Mouse (Mus musculus) intestine, embryonic 16.5 days (tissue): ENCODE data around the gene Adamts4. TPM values are rescaled to one million over a fixed set of nuclear protein-coding genes. Genes with fewer than 3 reads are reported as not detected.
"Not testable (repeated sequence)": the region's sequence is repeated elsewhere in the genome, so short reads cannot be mapped to it uniquely, and the experiment has no call there.

Source experiments
- ATAC-seq: fragments of 200-750 bp; cut with Nextera tagmentation; 2 replicates; pipeline ENCODE4 v1.8.0; 2017; ENCODE audit warnings: moderate TSS enrichment, moderate library complexity
- H3K27ac ChIP-seq: fragments of 300-500 bp; sonication (generic); 2 replicates; pipeline ENCODE4 v1.5.1; 2014; ENCODE audit warnings: mild to moderate bottlenecking, low read length
- H3K27me3 ChIP-seq: fragments of 300-500 bp; sonication (generic); replicated peaks from 2 replicates; pipeline ENCODE4 v1.6.1; 2014; ENCODE audit warnings: low read length, control low read depth, mixed read lengths; ENCODE audit not compliant: control insufficient read depth, insufficient read depth
- H3K36me3 ChIP-seq: fragments of 300-500 bp; sonication (generic); 2 replicates; pipeline ENCODE4 v1.6.1; 2014; ENCODE audit warnings: low read length, control low read depth; ENCODE audit not compliant: control insufficient read depth, insufficient read depth
- H3K4me1 ChIP-seq: fragments of 300-500 bp; sonication (generic); 2 replicates; pipeline ENCODE4 v1.6.1; 2014; ENCODE audit warnings: low read length, control low read depth, mixed read lengths; ENCODE audit not compliant: control insufficient read depth, insufficient read depth
- H3K4me2 ChIP-seq: fragments of 300-500 bp; sonication (generic); 2 replicates; pipeline ENCODE4 v1.6.1; 2014; ENCODE audit warnings: low read depth, low read length, control low read depth
- H3K4me3 ChIP-seq: fragments of 300-500 bp; sonication (generic); 2 replicates; pipeline ENCODE4 v1.5.1; 2014; ENCODE audit warnings: mild to moderate bottlenecking, low read length
- H3K9ac ChIP-seq: fragments of 300-500 bp; sonication (generic); 2 replicates; pipeline ENCODE4 v1.6.1; 2014; ENCODE audit warnings: low read depth, low read length
- H3K9me3 ChIP-seq: fragments of 300-500 bp; sonication (generic); 2 replicates; pipeline ENCODE4 v1.6.1; 2016; ENCODE audit warnings: low read length, control low read depth; ENCODE audit not compliant: control insufficient read depth
- WGBS: fragments of 180-500 bp; shearing (Covaris S2); extraction: QIAGEN DNeasy Blood & Tissue Kit; methylation state at CpG from one replicate; pipeline ENCODE4 v1.1.7; 2014; 5-methylcytosine and 5-hydroxymethylcytosine counted together
- polyA plus RNA-seq: library from polyadenylated mRNA; unstranded; fragments of >200 nt; fragmentation: Nextera tagmentation; extraction: Ambion mirVana; gene quantifications from 2 replicates; pipeline ENCODE4 v1.2.1, GENCODE M21; 2015

Adamts4 gene
- polyA plus RNA-seq, 1 experiment from 2014 or later: 7.0 TPM

- Histone ChIP-seq H3K27me3 (no peaks in the 10 kb centered on the region), H3K4me1 (no peaks in the 10 kb centered on the region; the same call in 1 of the 2 replicates), H3K4me2 (no peak overlapping the region), H3K36me3 (peaks cover 37% of the 10 kb centered on the region), H3K4me3 (no peak overlapping the region), H3K9ac (no peak overlapping the region), H3K9me3 (no peaks in the 10 kb centered on the region), H3K27ac (no peak overlapping the region)
- no peak for ATAC-seq
- 53% methylated on average over 6 of the region's 6 CpGs for WGBS
These were observed 12.8 kb upstream of the Adamts4 start for GRCm38 (mm10) chr1:171237438-171237837.

GRCm38 (mm10) chr1:171238463-171238862 lies 11.8 kb upstream of the Adamts4 start:
- Histone ChIP-seq H3K27ac (no peak overlapping the region), H3K4me2 (no peak overlapping the region), H3K4me1 (no peaks in the 10 kb centered on the region; the same call in 1 of the 2 replicates), H3K36me3 (peaks cover 40% of the 10 kb centered on the region), H3K27me3 (no peaks in the 10 kb centered on the region), H3K9ac (no peak overlapping the region), H3K4me3 (no peak overlapping the region), H3K9me3 (no peaks in the 10 kb centered on the region)
- 73% methylated on average over 14 of the region's 14 CpGs for WGBS
- ATAC-seq: 0 out of 2 replicates have a peak, but pooled peaks have one; percentile 22

- H3K27me3 ChIP-seq: no peaks in the 10 kb centered on the region
- no peaks in the 10 kb centered on the region; the same call in 1 of the 2 replicates for H3K4me1 ChIP-seq
- H3K4me3 ChIP-seq: no peak overlapping the region
- no peak overlapping the region for H3K9ac ChIP-seq
- no peak overlapping the region for H3K27ac ChIP-seq
- no peaks in the 10 kb centered on the region for H3K9me3 ChIP-seq
- H3K4me2 ChIP-seq: no peak overlapping the region
- ATAC-seq: no peak
- H3K36me3 ChIP-seq: peaks cover 35% of the 10 kb centered on the region
- WGBS: 69% methylated on average over 15 of the region's 15 CpGs
These were observed 10.1 kb upstream of the Adamts4 start for GRCm38 (mm10) chr1:171239992-171240744.

GRCm38 (mm10) chr1:171240911-171241310 lies 9.3 kb upstream of the Adamts4 start:
- WGBS: 87% methylated on average over 10 of the region's 10 CpGs
- no peak for ATAC-seq
- H3K36me3 ChIP-seq: peaks cover 31% of the 10 kb centered on the region
- no peaks in the 10 kb centered on the region for H3K9me3 ChIP-seq
- no peaks in the 10 kb centered on the region for H3K27me3 ChIP-seq
- H3K4me1 ChIP-seq: peaks cover 5% of the 10 kb centered on the region; the same call in 1 of the 2 replicates
- H3K27ac ChIP-seq: no peak overlapping the region
- H3K4me3 ChIP-seq: no peak overlapping the region
- no peak overlapping the region for H3K4me2 ChIP-seq
- H3K9ac ChIP-seq: no peak overlapping the region

GRCm38 (mm10) chr1:171241952-171242351 lies 8.3 kb upstream of the Adamts4 start:
- H3K27me3 ChIP-seq, H3K9ac ChIP-seq, H3K4me1 ChIP-seq, H3K4me3 ChIP-seq, H3K9me3 ChIP-seq, H3K4me2 ChIP-seq: not testable (repeated sequence)
- Histone ChIP-seq H3K36me3 (peaks cover 24% of the 10 kb centered on the region), H3K27ac (0 out of 2 replicates have a peak overlapping the region, but pooled peaks have one; percentile 37)
- 79% methylated on average over 12 of the region's 12 CpGs for whole genome bisulfite sequencing
- peak; percentile 10; the same call in 1 of the 2 replicates for ATAC-seq

- Histone ChIP-seq H3K4me2 (no peak overlapping the region), H3K4me1 (peaks cover 30% of the 10 kb centered on the region), H3K9ac (no peak overlapping the region), H3K27ac (no peak overlapping the region), H3K4me3 (no peak overlapping the region), H3K9me3 (no peaks in the 10 kb centered on the region), H3K36me3 (peaks cover 10% of the 10 kb centered on the region; the same call in 1 of the 2 replicates), H3K27me3 (no peaks in the 10 kb centered on the region)
- WGBS: 83% methylated on average over 8 of the region's 8 CpGs
- no peak for ATAC-seq
These were observed 4.9 kb upstream of the Adamts4 start for GRCm38 (mm10) chr1:171245353-171245752.

GRCm38 (mm10) chr1:171246709-171247452 lies 3.3 kb upstream of the Adamts4 start:
- Histone ChIP-seq H3K27me3 (no peaks in the 10 kb centered on the region), H3K27ac (peak overlapping the region; percentile 85), H3K9ac (peak overlapping the region; percentile 92), H3K4me2 (peak overlapping the region; percentile 73), H3K4me1 (peaks cover 36% of the 10 kb centered on the region), H3K4me3 (peak overlapping the region; percentile 83), H3K9me3 (no peaks in the 10 kb centered on the region), H3K36me3 (0 out of 2 replicates have a peak, but pooled peaks cover 5% of the 10 kb centered on the region)
- peak; percentile 92 for ATAC-seq
- under 1% methylated on average over 41 of the region's 41 CpGs for WGBS

- Histone ChIP-seq H3K4me2 (peak overlapping the region; percentile 64), H3K36me3 (0 out of 2 replicates have a peak, but pooled peaks cover 5% of the 10 kb centered on the region), H3K27me3 (no peaks in the 10 kb centered on the region; the same call in 1 of the 2 replicates), H3K9ac (peak overlapping the region; percentile 63), H3K4me1 (peaks cover 42% of the 10 kb centered on the region), H3K27ac (peak overlapping the region; percentile 85), H3K9me3 (no peaks in the 10 kb centered on the region), H3K4me3 (peak overlapping the region; percentile 83)
- 13% methylated on average over 13 of the region's 13 CpGs for WGBS
- ATAC-seq: peak; percentile 18
These were observed 2.8 kb upstream of the Adamts4 start for GRCm38 (mm10) chr1:171247453-171247841.

GRCm38 (mm10) chr1:171247916-171248315 lies 2.3 kb upstream of the Adamts4 start:
- peaks cover 46% of the 10 kb centered on the region for H3K4me1 ChIP-seq
- ATAC-seq: no peak
- peak overlapping the region; percentile 63 for H3K9ac ChIP-seq

More at GRCm38 (mm10) chr1:171247916-171248315, 2.3 kb upstream of the Adamts4 start:
- H3K27me3 ChIP-seq: no peaks in the 10 kb centered on the region; the same call in 1 of the 2 replicates
- H3K9me3 ChIP-seq: no peaks in the 10 kb centered on the region
- 33% methylated on average over 4 of the region's 4 CpGs for WGBS
- 0 out of 2 replicates have a peak, but pooled peaks cover 5% of the 10 kb centered on the region for H3K36me3 ChIP-seq
- peak overlapping the region; percentile 85 for H3K27ac ChIP-seq
- peak overlapping the region; percentile 64 for H3K4me2 ChIP-seq
- peak overlapping the region; percentile 83 for H3K4me3 ChIP-seq
